Mouse (Mus musculus) myocyte (in vitro differentiated cells): ENCODE results near the gene Aff4. TPM values are rescaled to one million over a fixed set of nuclear protein-coding genes. Genes with fewer than 3 reads are reported as not detected.
"Not testable (repeated sequence)": the region's sequence is repeated elsewhere in the genome, so short reads cannot be mapped to it uniquely, and the experiment has no call there.

Experiments
- H3K27me3 ChIP-seq: one replicate; pipeline ENCODE4 v1.6.1; 2011; ENCODE audit not compliant: control insufficient read depth, insufficient read depth, insufficient read length
- H3K36me3 ChIP-seq: one replicate; pipeline ENCODE4 v1.6.1; 2011; ENCODE audit not compliant: control insufficient read depth, insufficient read depth
- H3K4me2 ChIP-seq: one replicate; pipeline ENCODE4 v1.6.1; 2011; ENCODE audit warnings: low read depth, control low read depth
- H3K4me3 ChIP-seq: one replicate; pipeline ENCODE4 v1.5.1; 2011; ENCODE audit warnings: mild to moderate bottlenecking, control low read depth, moderate library complexity
- H3K79me2 ChIP-seq: one replicate; pipeline ENCODE4 v1.6.1; 2011; ENCODE audit not compliant: control insufficient read depth, insufficient read depth
- H3ac ChIP-seq: one replicate; pipeline ENCODE4 v1.6.1; 2011; ENCODE audit not compliant: control insufficient read depth, insufficient read length
- CEBPB ChIP-seq: IDR thresholded peaks from 2 replicates; pipeline ENCODE4 v1.6.1; 2011; ENCODE audit warnings: mild to moderate bottlenecking, moderate library complexity; ENCODE audit not compliant: poor library complexity, insufficient read depth, severe bottlenecking
- E2F4 ChIP-seq: IDR thresholded peaks from one replicate; pipeline ENCODE4 v1.6.1; 2011; ENCODE audit warnings: mild to moderate bottlenecking, control low read depth, moderate library complexity; ENCODE audit not compliant: insufficient read depth
- MAX ChIP-seq: IDR thresholded peaks from one replicate; pipeline ENCODE4 v1.6.1; 2011; ENCODE audit warnings: low read depth, mild to moderate bottlenecking, control low read depth
- MYOD1 ChIP-seq, 3 experiments: IDR thresholded peaks; one replicate each; pipeline ENCODE4 v1.6.1; 2011; ENCODE audit warnings: control low read depth in 2 of 3, low read depth in 2 of 3, mild to moderate bottlenecking in 2 of 3, moderate library complexity in 1 of 3; ENCODE audit not compliant: insufficient read length in 2 of 3, control insufficient read depth in 1 of 3
- MYOG ChIP-seq, 3 experiments: IDR thresholded peaks; one replicate each; pipeline ENCODE4 v1.6.1; 2011; ENCODE audit warnings: control low read depth in 2 of 3, low read depth in 2 of 3, mild to moderate bottlenecking in 2 of 3; ENCODE audit not compliant: insufficient read length in 2 of 3, control insufficient read depth in 1 of 3, insufficient read depth in 1 of 3
- POLR2A ChIP-seq: IDR thresholded peaks from one replicate; pipeline ENCODE4 v1.6.1; 2011; ENCODE audit warnings: low read depth, mild to moderate bottlenecking, control low read depth, moderate library complexity; ENCODE audit not compliant: insufficient read length
- POLR2AphosphoS2 ChIP-seq: IDR thresholded peaks from one replicate; pipeline ENCODE4 v1.6.1; 2011; ENCODE audit warnings: low read depth, control low read depth; ENCODE audit not compliant: insufficient read length
- REST ChIP-seq: IDR thresholded peaks from one replicate; pipeline ENCODE4 v1.6.1; 2011; ENCODE audit warnings: mild to moderate bottlenecking, control low read depth, moderate library complexity; ENCODE audit not compliant: insufficient read depth, insufficient read length
- SRF ChIP-seq: IDR thresholded peaks from one replicate; pipeline ENCODE4 v1.6.1; 2011; ENCODE audit warnings: low read depth; ENCODE audit not compliant: control insufficient read depth, insufficient read length
- TCF12 ChIP-seq: IDR thresholded peaks from one replicate; pipeline ENCODE4 v1.6.1; 2011; ENCODE audit warnings: mild to moderate bottlenecking, control low read depth; ENCODE audit not compliant: poor library complexity, insufficient read depth, severe bottlenecking
- TCF3 ChIP-seq: IDR thresholded peaks from one replicate; pipeline ENCODE4 v1.6.1; 2011; ENCODE audit warnings: low read depth, control low read depth; ENCODE audit not compliant: insufficient read length
- USF1 ChIP-seq: IDR thresholded peaks from one replicate; pipeline ENCODE4 v1.6.1; 2011; ENCODE audit warnings: low read depth, mild to moderate bottlenecking, control low read depth, moderate library complexity
- polyA plus RNA-seq: library from polyadenylated mRNA; unstranded; fragments of >200 nt; fragmentation: generic; extraction: Trizol; gene quantifications from one replicate; pipeline ENCODE4 v1.2.1, GENCODE M21; 2012; ENCODE audit warnings: missing spikeins

Gene Aff4
- polyA plus RNA-seq, 1 experiment = 15.6 TPM

DNA sequence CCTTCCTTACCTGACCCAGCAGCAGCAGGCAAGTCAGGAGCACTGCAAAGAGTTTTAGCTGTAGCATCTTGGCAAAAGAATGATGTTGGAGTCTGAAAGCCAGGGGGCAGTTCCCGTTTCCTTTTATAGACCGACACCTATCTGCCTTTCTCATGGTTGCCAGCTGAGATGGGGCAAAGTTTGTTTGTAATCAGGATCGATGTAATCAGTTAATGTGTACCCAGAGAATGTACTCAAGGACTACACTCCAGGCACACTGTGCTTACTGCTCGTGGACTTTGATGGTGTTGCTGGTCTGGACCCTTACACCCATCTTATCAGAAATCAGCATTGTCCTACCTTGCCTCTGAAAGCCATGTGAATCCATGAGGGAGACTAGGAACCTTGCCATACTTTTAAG is 72.4 kb downstream of the Aff4 start, which contains the start of gene Leap2:
Leap2 (minus strand) TSS at position 135 of the 400 bp plus-strand sequence.
- TF ChIP-seq E2F4 (no peak), USF1 (no peak), MYOG (IDR thresholded peaks at IDR 0.05; ENCODE audit: control insufficient read depth in 1 of 3, insufficient read depth in 1 of 3, insufficient read length in 2 of 3, low read depth in 2 of 3) (no peak), CEBPB (no peak), POLR2AphosphoS2 (no peak), TCF12 (no peak), SRF (no peak), POLR2A (no peak), TCF3 (no peak), MAX (no peak), MYOD1 (IDR thresholded peaks at IDR 0.05; ENCODE audit: control insufficient read depth in 1 of 3, insufficient read length in 2 of 3, low read depth in 2 of 3) (no peak), REST (no peak)
- Histone ChIP-seq H3K27me3 (no peaks in the 10 kb centered on the region), H3K36me3 (peaks cover 40% of the 10 kb centered on the region), H3K4me3 (no peak within 1 kb of the TSS), H3ac (no peak within 1 kb of the TSS), H3K79me2 (no peaks in the 10 kb centered on the region), H3K4me2 (no peak within 1 kb of the TSS)

- peaks cover 12% of the 10 kb centered on the region for H3K79me2 ChIP-seq
- H3K4me3 ChIP-seq = no peak overlapping the region
- H3K27me3 ChIP-seq = no peaks in the 10 kb centered on the region
- no peak overlapping the region for H3ac ChIP-seq
- peak; percentile 35 for TF ChIP-seq POLR2AphosphoS2
- TF ChIP-seq REST = no peak
- H3K4me2 ChIP-seq = no peak overlapping the region
- H3K36me3 ChIP-seq = peaks cover 34% of the 10 kb centered on the region
Observed at GRCm38 (mm10) chr11:53424826-53425225, 74.2 kb downstream of the Aff4 start.

DNA sequence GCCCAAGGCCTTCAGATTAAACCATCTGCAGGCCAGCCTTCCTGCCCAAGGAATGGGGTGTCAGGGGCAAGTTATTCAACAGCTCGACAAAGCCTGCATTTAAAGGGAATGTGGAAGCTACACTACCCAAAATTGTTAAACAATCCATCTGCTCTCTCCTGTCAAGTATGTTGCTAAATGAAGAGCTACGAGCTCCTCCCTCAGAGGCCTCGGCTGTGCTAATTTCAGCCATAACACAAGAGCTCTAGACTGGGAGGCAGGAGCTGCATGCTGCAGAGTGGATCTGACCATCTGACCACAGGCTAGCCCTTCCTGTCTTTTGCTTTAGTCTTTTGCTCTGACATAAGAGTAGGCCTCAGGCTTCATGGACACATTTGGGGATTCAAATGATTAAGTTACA is 74.6 kb downstream of the Aff4 start:
- Histone ChIP-seq H3K79me2 (peaks cover 16% of the 10 kb centered on the region), H3K4me2 (no peak overlapping the region), H3K36me3 (peaks cover 34% of the 10 kb centered on the region), H3ac (no peak overlapping the region), H3K27me3 (no peaks in the 10 kb centered on the region), H3K4me3 (no peak overlapping the region)
- TF ChIP-seq TCF12 = no peak
- no peak for TF ChIP-seq MYOD1 (IDR thresholded peaks at IDR 0.05; ENCODE audit: control insufficient read depth in 1 of 3, insufficient read length in 2 of 3, low read depth in 2 of 3)
- no peak for TF ChIP-seq E2F4
- TF ChIP-seq SRF = no peak

GRCm38 (mm10) chr11:53425711-53426255 is 75.2 kb downstream of the Aff4 start:
- Histone ChIP-seq H3K4me2 (no peak overlapping the region), H3K4me3 (no peak overlapping the region), H3K27me3 (no peaks in the 10 kb centered on the region), H3K79me2 (peaks cover 19% of the 10 kb centered on the region), H3ac (no peak overlapping the region), H3K36me3 (peaks cover 34% of the 10 kb centered on the region)
- TF ChIP-seq TCF3 = no peak
- TF ChIP-seq MAX = no peak
- no peak for TF ChIP-seq REST
- TF ChIP-seq POLR2AphosphoS2 = no peak
- TF ChIP-seq MYOD1 (IDR thresholded peaks at IDR 0.05; ENCODE audit: control insufficient read depth in 1 of 3, insufficient read length in 2 of 3, low read depth in 2 of 3) = no peak
- TF ChIP-seq TCF12 = no peak
- no peak for TF ChIP-seq E2F4
- TF ChIP-seq POLR2A = no peak
- TF ChIP-seq CEBPB = no peak
- TF ChIP-seq MYOG (IDR thresholded peaks at IDR 0.05; ENCODE audit: control insufficient read depth in 1 of 3, insufficient read depth in 1 of 3, insufficient read length in 2 of 3, low read depth in 2 of 3) = no peak
- TF ChIP-seq USF1 = no peak
- TF ChIP-seq SRF = no peak

DNA sequence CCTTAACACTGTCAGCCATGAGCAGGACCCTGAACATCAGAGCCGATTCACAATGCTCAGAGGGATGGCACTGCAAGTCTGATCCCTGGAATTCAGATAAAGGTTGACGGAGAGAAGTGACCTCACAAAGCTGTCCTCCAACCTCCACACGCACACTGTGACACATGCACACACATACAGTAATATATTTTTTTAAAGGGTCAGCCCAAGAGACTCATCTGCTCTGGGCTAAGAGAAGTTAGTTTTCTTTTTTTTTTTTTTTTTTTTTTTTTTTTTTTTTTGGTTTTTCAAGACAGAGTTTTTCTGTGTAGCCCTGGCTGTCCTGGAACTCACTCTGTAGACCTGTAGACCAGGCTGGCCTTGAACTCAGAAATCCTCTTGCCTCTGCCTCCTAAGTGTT is 76.3 kb downstream of the Aff4 start:
- not testable (repeated sequence) for H3K4me3 ChIP-seq, H3K27me3 ChIP-seq, H3ac ChIP-seq, H3K4me2 ChIP-seq
- Histone ChIP-seq H3K36me3 (peaks cover 27% of the 10 kb centered on the region), H3K79me2 (peaks cover 19% of the 10 kb centered on the region)
- peak; percentile 1 for TF ChIP-seq POLR2AphosphoS2
